Mouse (Mus musculus): ENCODE results near the gene Gdpd5. TPM values are rescaled to one million over a fixed set of nuclear protein-coding genes. Genes with fewer than 3 reads are reported as not detected.

The Gdpd5 gene
- total and polyA plus RNA-seq, 3 experiments: 21.5 to 30.7 (median 26.3) TPM

DNA sequence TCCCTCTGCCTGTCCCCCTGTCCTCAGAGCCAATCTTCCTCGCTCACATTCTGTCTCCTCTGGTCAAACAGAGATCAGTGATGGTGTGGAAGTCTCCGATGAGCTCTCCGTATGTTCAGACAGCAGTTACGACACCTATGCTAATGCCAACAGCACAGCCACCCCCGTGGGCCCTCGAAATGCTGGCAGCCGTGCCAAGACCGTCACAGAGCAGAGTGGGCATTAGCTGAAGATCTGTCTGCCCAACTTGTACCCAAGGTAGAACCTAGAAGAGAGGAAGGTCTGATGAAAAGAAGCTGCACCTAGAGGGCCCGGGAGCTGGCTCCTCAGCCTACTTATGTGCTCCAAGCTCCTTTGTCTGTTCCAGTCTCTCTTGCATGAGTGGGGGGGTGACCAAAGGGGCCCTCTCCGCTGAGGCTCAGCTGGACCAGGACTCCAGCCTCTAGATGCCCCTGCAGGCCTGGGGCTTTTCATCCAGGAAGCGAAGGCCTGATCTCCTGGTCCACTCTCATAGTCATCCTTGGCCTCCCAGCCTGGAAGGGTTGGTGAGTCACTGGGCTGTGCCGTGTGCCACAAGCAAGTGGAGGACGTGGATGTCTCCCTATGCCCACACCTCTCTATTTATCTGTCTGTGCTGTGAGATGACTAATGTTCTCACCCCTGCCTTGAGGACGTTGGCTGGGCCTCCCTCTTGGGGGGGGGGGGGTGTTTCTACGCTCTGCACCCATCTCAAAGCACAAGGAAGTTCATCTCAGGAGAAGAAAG lies 78.9 kb downstream of the Gdpd5 start:
- Histone ChIP-seq H3K79me2 (replicated peaks; ENCODE audit: control insufficient read depth, insufficient read depth, low read length) (no peaks in the 10 kb centered on the region), H3K27me3 (ENCODE audit: control insufficient read depth, insufficient read depth, low read length) (no peaks in the 10 kb centered on the region), H3K4me1 (ENCODE audit: control insufficient read depth, insufficient read depth, low read length) (no peaks in the 10 kb centered on the region), H3K9ac (ENCODE audit: low read depth, low read length) (no peak overlapping the region), H3K4me3 (no peak overlapping the region), H3K27ac (no peak overlapping the region), H3K36me3 (ENCODE audit: control insufficient read depth, insufficient read depth, low read length) (no peaks in the 10 kb centered on the region)
- intact Hi-C loops (cut with DNase I): no loop called here
- TF ChIP-seq EP300 (IDR thresholded peaks at IDR 0.05; ENCODE audit: insufficient read depth, low read depth, low read length): no peak
- no peak for TF ChIP-seq POLR2A (IDR thresholded peaks at IDR 0.05; ENCODE audit: insufficient read depth, low read depth, low read length)
- no peak for TF ChIP-seq CTCF (IDR thresholded peaks at IDR 0.05)
- no peak for DNase-seq
- WGBS: 87% methylated on average over 15 of the region's 15 CpGs

DNA sequence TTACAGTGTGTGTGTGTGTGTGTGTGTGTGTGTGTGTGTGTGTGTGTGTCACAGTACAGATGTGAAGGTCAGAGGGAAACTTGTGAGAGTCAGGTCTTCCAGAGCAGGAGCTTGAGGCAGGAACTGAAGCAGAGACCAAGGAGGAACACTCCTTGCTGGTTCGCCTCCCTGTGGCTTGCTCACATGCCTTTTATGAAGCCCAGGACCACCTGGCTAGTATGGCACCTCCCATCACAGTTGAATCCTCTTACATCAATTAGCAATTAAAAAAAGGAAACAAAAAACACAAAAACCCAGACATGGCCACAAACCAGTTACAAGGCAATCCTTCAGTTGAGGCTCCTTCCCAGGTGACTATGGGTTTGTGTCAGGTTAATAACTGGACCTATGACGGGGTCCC lies 81.9 kb downstream of the Gdpd5 start:
- DNase-seq: no peak
- intact Hi-C loops (cut with DNase I): no loop called here
- Histone ChIP-seq H3K79me2 (replicated peaks; ENCODE audit: control insufficient read depth, insufficient read depth, low read length) (no peaks in the 10 kb centered on the region), H3K4me3 (no peak overlapping the region), H3K36me3 (ENCODE audit: control insufficient read depth, insufficient read depth, low read length) (no peaks in the 10 kb centered on the region), H3K27ac (no peak overlapping the region), H3K4me1 (ENCODE audit: control insufficient read depth, insufficient read depth, low read length) (peaks cover 2% of the 10 kb centered on the region), H3K27me3 (ENCODE audit: control insufficient read depth, insufficient read depth, low read length) (no peaks in the 10 kb centered on the region), H3K9ac (ENCODE audit: low read depth, low read length) (no peak overlapping the region)
- TF ChIP-seq CTCF (IDR thresholded peaks at IDR 0.05): no peak
- no peak for TF ChIP-seq POLR2A (IDR thresholded peaks at IDR 0.05; ENCODE audit: insufficient read depth, low read depth, low read length)
- WGBS: 85% methylated on average over 2 of the region's 2 CpGs

DNA sequence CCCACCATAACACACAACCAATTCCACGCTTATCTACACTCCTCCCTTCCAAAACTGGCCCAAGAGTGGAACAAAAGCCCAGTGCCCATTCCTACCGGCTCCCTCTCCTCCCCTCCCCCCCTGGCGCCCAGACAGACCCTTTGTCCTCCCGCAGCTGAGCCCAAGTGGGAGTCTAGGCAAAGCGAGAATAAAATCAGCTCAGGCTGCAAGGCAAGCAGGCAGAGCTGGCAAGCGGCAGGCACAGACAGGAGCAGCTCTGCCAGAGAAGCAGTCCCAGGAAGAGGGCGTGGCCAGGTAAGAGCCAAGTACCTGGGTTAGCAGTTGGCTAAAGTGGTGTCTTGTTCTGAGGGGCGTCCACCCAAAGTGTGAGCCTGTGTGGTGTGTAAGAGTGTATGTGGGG lies 84.6 kb downstream of the Gdpd5 start, which contains the start of gene Klhl35:
Klhl35 (plus strand) TSS at position 194 of the 400 bp plus-strand sequence.
- no peak within 1 kb of the TSS for H3K27ac ChIP-seq
- H3K9ac ChIP-seq (ENCODE audit: low read depth, low read length): no peak within 1 kb of the TSS
- no peaks in the 10 kb centered on the region for H3K27me3 ChIP-seq (ENCODE audit: control insufficient read depth, insufficient read depth, low read length)
- no peaks in the 10 kb centered on the region for H3K79me2 ChIP-seq (replicated peaks; ENCODE audit: control insufficient read depth, insufficient read depth, low read length)
- TF ChIP-seq CTCF (IDR thresholded peaks at IDR 0.05): no peak
- no peak for TF ChIP-seq EP300 (IDR thresholded peaks at IDR 0.05; ENCODE audit: insufficient read depth, low read depth, low read length)
- no peak for TF ChIP-seq POLR2A (IDR thresholded peaks at IDR 0.05; ENCODE audit: insufficient read depth, low read depth, low read length)
- no peaks in the 10 kb centered on the region for H3K36me3 ChIP-seq (ENCODE audit: control insufficient read depth, insufficient read depth, low read length)
- WGBS: 34% methylated on average over 8 of the region's 8 CpGs
- intact Hi-C loops (cut with DNase I): no loop called here
- H3K4me3 ChIP-seq: no peak within 1 kb of the TSS
- no peak for DNase-seq
- peaks cover 2% of the 10 kb centered on the region for H3K4me1 ChIP-seq (ENCODE audit: control insufficient read depth, insufficient read depth, low read length)

DNA sequence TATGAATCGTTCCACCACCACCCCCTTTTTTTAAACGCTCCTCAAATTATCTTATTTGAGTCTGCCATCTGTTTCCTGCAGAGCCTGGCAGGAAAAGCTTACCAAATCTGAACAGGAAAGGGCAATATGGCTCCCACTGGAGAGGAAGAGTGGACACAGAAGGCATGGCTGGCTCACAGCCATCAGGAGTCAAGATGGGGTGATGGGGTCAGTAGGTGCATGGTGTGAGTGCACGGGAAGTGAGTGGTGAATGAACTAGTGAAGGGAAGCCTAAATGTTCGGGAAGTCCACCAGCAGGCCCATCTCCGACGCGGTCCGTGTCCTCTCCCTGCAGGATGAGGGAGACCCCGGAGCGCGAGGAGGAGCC lies 86.7 kb downstream of the Gdpd5 start:
- no peaks in the 10 kb centered on the region for H3K36me3 ChIP-seq (ENCODE audit: control insufficient read depth, insufficient read depth, low read length)
- H3K79me2 ChIP-seq (replicated peaks; ENCODE audit: control insufficient read depth, insufficient read depth, low read length): no peaks in the 10 kb centered on the region
- peak overlapping the region; percentile 49 for H3K4me3 ChIP-seq
- 12% methylated on average over 11 of the region's 11 CpGs for WGBS
- no peak for TF ChIP-seq CTCF (IDR thresholded peaks at IDR 0.05)
- TF ChIP-seq POLR2A (IDR thresholded peaks at IDR 0.05; ENCODE audit: insufficient read depth, low read depth, low read length): no peak
- TF ChIP-seq EP300 (IDR thresholded peaks at IDR 0.05; ENCODE audit: insufficient read depth, low read depth, low read length): no peak
- H3K27ac ChIP-seq: peak overlapping the region; percentile 41
- H3K27me3 ChIP-seq (ENCODE audit: control insufficient read depth, insufficient read depth, low read length): no peaks in the 10 kb centered on the region
- DNase-seq: no peak
- H3K9ac ChIP-seq (ENCODE audit: low read depth, low read length): peak overlapping the region; percentile 52
- H3K4me1 ChIP-seq (ENCODE audit: control insufficient read depth, insufficient read depth, low read length): peaks cover 2% of the 10 kb centered on the region
- intact Hi-C loops (cut with DNase I): no loop called here

DNA sequence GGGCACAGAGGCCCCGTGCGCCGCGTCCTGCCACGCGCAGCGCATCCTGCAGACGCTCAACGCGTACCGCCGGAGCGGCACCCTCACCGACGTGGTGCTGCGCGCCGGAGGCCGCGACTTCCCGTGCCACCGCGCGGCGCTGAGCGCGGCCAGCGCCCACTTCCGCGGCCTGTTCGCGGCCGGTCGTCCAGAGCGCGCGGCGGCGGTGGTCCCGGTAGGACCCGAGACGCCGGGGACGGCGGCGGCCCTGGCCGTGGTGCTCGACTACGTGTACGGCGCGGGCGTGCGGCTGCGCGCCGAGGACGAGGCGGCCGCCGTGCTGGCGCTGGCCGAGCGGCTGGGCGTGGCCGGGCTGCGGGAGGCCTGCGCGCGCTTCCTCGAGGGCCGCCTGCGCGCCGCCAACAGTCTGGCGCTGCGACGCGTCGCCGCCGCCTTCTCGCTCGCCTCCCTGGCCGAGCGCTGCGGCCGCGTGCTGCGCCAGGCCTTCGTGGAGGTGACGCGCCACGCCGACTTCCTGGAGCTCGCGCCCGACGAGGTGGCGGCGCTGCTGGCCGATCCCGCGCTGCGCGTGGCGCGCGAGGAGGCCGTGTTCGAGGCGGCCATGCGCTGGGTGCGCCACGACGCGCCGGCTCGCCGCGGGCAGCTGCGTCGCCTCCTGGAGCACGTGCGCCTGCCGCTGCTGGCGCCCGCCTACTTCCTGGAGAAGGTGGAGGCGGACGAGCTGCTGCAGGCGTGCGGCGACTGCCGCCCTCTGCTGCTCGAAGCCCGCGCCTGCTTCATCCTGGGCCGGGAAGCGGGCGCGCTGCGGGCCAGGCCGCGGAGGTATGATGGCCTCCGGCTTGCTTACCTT lies 87.3 kb downstream of the Gdpd5 start:
- peak; percentile 71 to 82 for DNase-seq

More for the DNA sequence above, 87.3 kb downstream of the Gdpd5 start:
- intact Hi-C loops (cut with DNase I): no loop called here
- 1% methylated on average over 145 of the region's 145 CpGs for WGBS
- Histone ChIP-seq H3K27me3 (ENCODE audit: control insufficient read depth, insufficient read depth, low read length) (no peaks in the 10 kb centered on the region), H3K27ac (peak overlapping the region; percentile 41), H3K36me3 (ENCODE audit: control insufficient read depth, insufficient read depth, low read length) (no peaks in the 10 kb centered on the region), H3K4me3 (peak overlapping the region; percentile 49), H3K4me1 (ENCODE audit: control insufficient read depth, insufficient read depth, low read length) (peaks cover 2% of the 10 kb centered on the region), H3K79me2 (replicated peaks; ENCODE audit: control insufficient read depth, insufficient read depth, low read length) (no peaks in the 10 kb centered on the region), H3K9ac (ENCODE audit: low read depth, low read length) (peak overlapping the region; percentile 52)
- no peak for TF ChIP-seq POLR2A (IDR thresholded peaks at IDR 0.05; ENCODE audit: insufficient read depth, low read depth, low read length)
- TF ChIP-seq CTCF (IDR thresholded peaks at IDR 0.05): peak; percentile 68
